Mouse (Mus musculus): ENCODE data around the gene Lancl2. TPM values are rescaled to one million over a fixed set of nuclear protein-coding genes. Genes with fewer than 3 reads are reported as not detected.

Lancl2 gene
- polyA plus RNA-seq, 1 experiment from 2014 or later: 65.9 TPM

GRCm38 (mm10) chr6:57743333-57743732, 41.0 kb downstream of the Lancl2 start:
- no peak overlapping the region for H3K4me3 ChIP-seq
- H3K4me2 ChIP-seq (replicated peaks): no peak overlapping the region
- H3K27me3 ChIP-seq: no peaks in the 10 kb centered on the region
- H3K9me3 ChIP-seq: no peaks in the 10 kb centered on the region
- no peak overlapping the region for H3K27ac ChIP-seq (replicated peaks)
- H3K4me1 ChIP-seq: no peaks in the 10 kb centered on the region
- WGBS: 69% methylated on average over 2 of the region's 2 CpGs
- H3K36me3 ChIP-seq: 0 out of 2 replicates have a peak, but pooled peaks cover 3% of the 10 kb centered on the region
- no peak; the same call in 1 of the 2 replicates for ATAC-seq (ENCODE audit: low FRiP score, low read depth)
- H3K9ac ChIP-seq (replicated peaks): no peak overlapping the region

- no peak overlapping the region for H3K9ac ChIP-seq (replicated peaks)
- H3K27ac ChIP-seq (replicated peaks): no peak overlapping the region
- no peaks in the 10 kb centered on the region for H3K9me3 ChIP-seq
- no peaks in the 10 kb centered on the region for H3K36me3 ChIP-seq
- H3K4me2 ChIP-seq (replicated peaks): no peak overlapping the region
- ATAC-seq (ENCODE audit: low FRiP score, low read depth): no peak
- no peaks in the 10 kb centered on the region for H3K27me3 ChIP-seq
- WGBS: 97% methylated on average over 2 of the region's 2 CpGs
- H3K4me1 ChIP-seq: no peaks in the 10 kb centered on the region
- no peak overlapping the region for H3K4me3 ChIP-seq
Measured at GRCm38 (mm10) chr6:57744123-57744522, 41.8 kb downstream of the Lancl2 start.

- H3K4me2 ChIP-seq (replicated peaks): no peak overlapping the region
- H3K36me3 ChIP-seq: no peaks in the 10 kb centered on the region
- no peaks in the 10 kb centered on the region for H3K9me3 ChIP-seq
- H3K4me3 ChIP-seq: no peak overlapping the region
- no peaks in the 10 kb centered on the region for H3K4me1 ChIP-seq
- no peak for ATAC-seq (ENCODE audit: low FRiP score, low read depth)
- no peaks in the 10 kb centered on the region for H3K27me3 ChIP-seq
- H3K27ac ChIP-seq (replicated peaks): no peak overlapping the region
- H3K9ac ChIP-seq (replicated peaks): no peak overlapping the region
- WGBS: 93% methylated on average over 4 of the region's 4 CpGs
Measured at GRCm38 (mm10) chr6:57744974-57745747, 42.8 kb downstream of the Lancl2 start.

- H3K27me3 ChIP-seq: no peaks in the 10 kb centered on the region
- no peaks in the 10 kb centered on the region for H3K36me3 ChIP-seq
- H3K4me2 ChIP-seq (replicated peaks): no peak overlapping the region
- no peaks in the 10 kb centered on the region for H3K9me3 ChIP-seq
- no peak overlapping the region for H3K9ac ChIP-seq (replicated peaks)
- no peak overlapping the region for H3K27ac ChIP-seq (replicated peaks)
- 100% methylated on average over 2 of the region's 2 CpGs for WGBS
- H3K4me3 ChIP-seq: no peak overlapping the region
- no peaks in the 10 kb centered on the region for H3K4me1 ChIP-seq
- no peak for ATAC-seq (ENCODE audit: low FRiP score, low read depth)
Measured at GRCm38 (mm10) chr6:57745748-57746129, 43.4 kb downstream of the Lancl2 start.

GRCm38 (mm10) chr6:57753962-57754759, 51.8 kb downstream of the Lancl2 start:
- 93% methylated on average over 9 of the region's 9 CpGs for WGBS
- Histone ChIP-seq H3K4me3 (no peak overlapping the region), H3K36me3 (peaks cover 24% of the 10 kb centered on the region), H3K4me1 (no peaks in the 10 kb centered on the region), H3K9me3 (no peaks in the 10 kb centered on the region), H3K4me2 (replicated peaks) (no peak overlapping the region), H3K27me3 (no peaks in the 10 kb centered on the region), H3K9ac (replicated peaks) (no peak overlapping the region), H3K27ac (replicated peaks) (no peak overlapping the region)
- ATAC-seq (ENCODE audit: low FRiP score, low read depth): no peak

GRCm38 (mm10) chr6:57763054-57763453, 60.7 kb downstream of the Lancl2 start:
- H3K4me2 ChIP-seq (replicated peaks): no peak overlapping the region
- no peak overlapping the region for H3K27ac ChIP-seq (replicated peaks)
- no peak overlapping the region for H3K9ac ChIP-seq (replicated peaks)
- ATAC-seq (ENCODE audit: low FRiP score, low read depth): no peak
- H3K4me1 ChIP-seq: no peaks in the 10 kb centered on the region
- H3K27me3 ChIP-seq: no peaks in the 10 kb centered on the region
- H3K36me3 ChIP-seq: peaks cover 9% of the 10 kb centered on the region; the same call in 1 of the 2 replicates
- H3K9me3 ChIP-seq: no peaks in the 10 kb centered on the region
- no peak overlapping the region for H3K4me3 ChIP-seq

- Histone ChIP-seq H3K9ac (replicated peaks) (no peak overlapping the region), H3K4me3 (no peak overlapping the region), H3K27me3 (no peaks in the 10 kb centered on the region), H3K4me1 (no peaks in the 10 kb centered on the region), H3K36me3 (peaks cover 9% of the 10 kb centered on the region), H3K9me3 (no peaks in the 10 kb centered on the region), H3K4me2 (replicated peaks) (no peak overlapping the region), H3K27ac (replicated peaks) (no peak overlapping the region)
- no peak for ATAC-seq (ENCODE audit: low FRiP score, low read depth)
- 87% methylated on average over 3 of the region's 3 CpGs for WGBS
Measured at GRCm38 (mm10) chr6:57765095-57765878, 62.9 kb downstream of the Lancl2 start.

GRCm38 (mm10) chr6:57766287-57766686, 63.9 kb downstream of the Lancl2 start:
- no peak for ATAC-seq (ENCODE audit: low FRiP score, low read depth)
- Histone ChIP-seq H3K9me3 (no peaks in the 10 kb centered on the region), H3K4me1 (no peaks in the 10 kb centered on the region), H3K27ac (replicated peaks) (no peak overlapping the region), H3K4me2 (replicated peaks) (no peak overlapping the region), H3K4me3 (no peak overlapping the region), H3K27me3 (no peaks in the 10 kb centered on the region), H3K9ac (replicated peaks) (no peak overlapping the region), H3K36me3 (peaks cover 5% of the 10 kb centered on the region)
- 100% methylated on average over 1 of the region's 1 CpGs for WGBS

- no peaks in the 10 kb centered on the region for H3K27me3 ChIP-seq
- H3K4me2 ChIP-seq (replicated peaks): no peak overlapping the region
- no peak overlapping the region for H3K4me3 ChIP-seq
- H3K9ac ChIP-seq (replicated peaks): no peak overlapping the region
- 76% methylated on average over 8 of the region's 8 CpGs for WGBS
- H3K9me3 ChIP-seq: no peaks in the 10 kb centered on the region
- H3K27ac ChIP-seq (replicated peaks): no peak overlapping the region
- no peak for ATAC-seq (ENCODE audit: low FRiP score, low read depth)
- H3K4me1 ChIP-seq: no peaks in the 10 kb centered on the region
- H3K36me3 ChIP-seq: peaks cover 5% of the 10 kb centered on the region
Measured at GRCm38 (mm10) chr6:57767112-57767868, 65.0 kb downstream of the Lancl2 start.

GRCm38 (mm10) chr6:57768948-57769525, 66.7 kb downstream of the Lancl2 start:
- no peak overlapping the region for H3K4me2 ChIP-seq (replicated peaks)
- ATAC-seq (ENCODE audit: low FRiP score, low read depth): no peak
- no peaks in the 10 kb centered on the region for H3K9me3 ChIP-seq
- no peak overlapping the region for H3K4me3 ChIP-seq
- no peak overlapping the region for H3K9ac ChIP-seq (replicated peaks)
- no peaks in the 10 kb centered on the region for H3K27me3 ChIP-seq
- peaks cover 19% of the 10 kb centered on the region for H3K36me3 ChIP-seq
- 92% methylated on average over 7 of the region's 7 CpGs for WGBS
- H3K4me1 ChIP-seq: no peaks in the 10 kb centered on the region
- no peak overlapping the region for H3K27ac ChIP-seq (replicated peaks)

GRCm38 (mm10) chr6:57770467-57771190, 68.3 kb downstream of the Lancl2 start:
- WGBS: 100% methylated on average over 1 of the region's 1 CpGs
- ATAC-seq (ENCODE audit: low FRiP score, low read depth): no peak
- Histone ChIP-seq H3K4me3 (no peak overlapping the region), H3K4me1 (no peaks in the 10 kb centered on the region), H3K27me3 (no peaks in the 10 kb centered on the region), H3K4me2 (replicated peaks) (no peak overlapping the region), H3K9ac (replicated peaks) (no peak overlapping the region), H3K36me3 (peaks cover 25% of the 10 kb centered on the region), H3K27ac (replicated peaks) (no peak overlapping the region), H3K9me3 (no peaks in the 10 kb centered on the region)
